Mouse (Mus musculus) megakaryocyte, embryonic 14.5 days (primary cell): ENCODE results near the gene Ubb. TPM values are rescaled to one million over a fixed set of nuclear protein-coding genes. Genes with fewer than 3 reads are reported as not detected.

ENCODE experiments used
- H3K27me3 ChIP-seq: replicated peaks from 2 replicates; pipeline ENCODE3; 2012; ENCODE audit warnings: inconsistent platforms
- H3K36me3 ChIP-seq: replicated peaks from 2 replicates; pipeline ENCODE3; 2012; ENCODE audit warnings: low read length, inconsistent platforms, mixed read lengths
- H3K4me1 ChIP-seq: 2 replicates; pipeline ENCODE4 v1.6.1; 2012; ENCODE audit warnings: inconsistent platforms
- H3K4me3 ChIP-seq: replicated peaks from 2 replicates; pipeline ENCODE3; 2012; ENCODE audit warnings: moderate library complexity, mild to moderate bottlenecking, inconsistent platforms
- H3K9me3 ChIP-seq: 2 replicates; pipeline ENCODE4 v1.6.1; 2012; ENCODE audit warnings: inconsistent platforms
- FLI1 ChIP-seq: IDR thresholded peaks from 2 replicates; pipeline ENCODE4 v1.6.1; 2012; ENCODE audit warnings: low read length, inconsistent platforms, mixed read lengths
- GATA1 ChIP-seq: IDR thresholded peaks from 3 replicates; pipeline ENCODE4 v1.6.1; 2012; ENCODE audit warnings: mixed read lengths, low read length, inconsistent platforms, borderline replicate concordance
- polyA plus RNA-seq: library from polyadenylated mRNA; stranded (reverse); fragments of >175 nt; gene quantifications from 2 replicates; pipeline ENCODE4 v1.2.3, GENCODE M21; 2012; ENCODE audit warnings: low replicate concordance; ENCODE audit not compliant: insufficient read depth

Gene Ubb
- polyA plus RNA-seq, 1 experiment: 1,175 TPM

DNA sequence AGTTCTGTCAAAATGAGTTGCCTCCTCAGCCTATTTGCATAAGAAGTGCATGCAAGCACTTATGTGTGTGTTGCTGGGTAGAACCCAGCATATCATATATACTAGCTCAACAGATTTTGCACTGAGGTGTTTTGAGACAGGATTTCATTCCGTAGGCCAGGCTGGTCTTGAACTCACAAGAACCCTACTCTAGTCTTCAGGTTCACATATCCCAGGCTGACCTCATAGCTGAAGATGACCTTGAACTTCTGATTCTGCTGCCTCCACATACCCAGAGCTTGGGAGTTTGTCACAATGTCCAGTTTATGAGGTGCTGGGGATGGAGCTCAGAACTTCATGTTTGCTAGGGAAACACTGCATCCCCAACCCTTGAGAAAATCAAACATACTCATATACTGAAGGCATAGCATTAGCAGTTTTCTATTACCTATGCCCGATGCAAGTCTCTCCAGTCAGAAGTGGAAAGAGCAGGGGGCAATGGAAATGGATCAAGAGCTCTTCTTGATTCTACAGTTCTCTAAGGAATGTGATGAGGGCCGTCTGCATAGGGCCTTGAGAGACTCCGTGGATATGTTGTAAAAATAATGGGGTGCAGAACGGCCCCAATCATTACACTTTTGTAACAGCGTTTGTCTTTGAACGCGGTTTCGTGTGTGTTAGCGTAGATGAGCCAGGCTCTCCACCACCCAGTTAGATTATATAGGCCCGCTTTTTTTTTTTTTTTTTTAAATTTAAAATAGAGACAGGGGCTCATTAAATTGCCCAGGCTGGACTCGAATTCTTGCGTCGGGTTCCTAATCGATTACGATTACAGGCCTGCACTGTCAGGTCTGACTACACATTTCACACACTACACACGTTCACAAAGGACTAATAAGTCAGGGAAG is 51.0 kb downstream of the Ubb start:
- Histone ChIP-seq H3K27me3 (no peaks in the 10 kb centered on the region), H3K4me3 (peak overlapping the region; percentile 97), H3K4me1 (peaks cover 43% of the 10 kb centered on the region), H3K36me3 (peaks cover 75% of the 10 kb centered on the region), H3K9me3 (no peaks in the 10 kb centered on the region)
- TF ChIP-seq GATA1 (no peak), FLI1 (no peak)

Other genes starting within 250 kb of the Ubb start
- 3.4 and 7.5 TPM in 2 replicates for gene Pigl, start 92.7 kb upstream of the Ubb start, polyA plus RNA-seq
- gene Ncor1, start 92.6 kb upstream of the Ubb start, polyA plus RNA-seq: 86.7 and 160 TPM in 2 replicates
- gene Cenpv, start 11.9 kb upstream of the Ubb start, polyA plus RNA-seq: 10.8 and 13.9 TPM in 2 replicates
- 11.2 and 11.9 TPM in 2 replicates for gene Trpv2, start 23.3 kb downstream of the Ubb start, polyA plus RNA-seq
- 4.6 and 8.6 TPM in 2 replicates for gene Lrrc75a, start 97.4 kb downstream of the Ubb start, polyA plus RNA-seq
- 19.9 and 26.5 TPM in 2 replicates for gene Mmgt2, start 97.5 kb downstream of the Ubb start, polyA plus RNA-seq
- 0.16 TPM in 1 of 2 replicates, not detected in the other for gene Zfp287, start 180.7 kb downstream of the Ubb start, polyA plus RNA-seq
- gene Gm10428, start 201.9 kb downstream of the Ubb start, polyA plus RNA-seq: not detected in 2 replicates
- gene Zfp286, start 238.3 kb downstream of the Ubb start, polyA plus RNA-seq: 0.89 TPM in 1 of 2 replicates, not detected in the other